Mouse (Mus musculus): ENCODE measurements at regions not wholly inside any gene's neighbourhood (a gene's known extent, or its start where the extent isn't known, plus 50 kb on each side); places are given as distances from the start of the nearest gene placed in this dataset.

DNA sequence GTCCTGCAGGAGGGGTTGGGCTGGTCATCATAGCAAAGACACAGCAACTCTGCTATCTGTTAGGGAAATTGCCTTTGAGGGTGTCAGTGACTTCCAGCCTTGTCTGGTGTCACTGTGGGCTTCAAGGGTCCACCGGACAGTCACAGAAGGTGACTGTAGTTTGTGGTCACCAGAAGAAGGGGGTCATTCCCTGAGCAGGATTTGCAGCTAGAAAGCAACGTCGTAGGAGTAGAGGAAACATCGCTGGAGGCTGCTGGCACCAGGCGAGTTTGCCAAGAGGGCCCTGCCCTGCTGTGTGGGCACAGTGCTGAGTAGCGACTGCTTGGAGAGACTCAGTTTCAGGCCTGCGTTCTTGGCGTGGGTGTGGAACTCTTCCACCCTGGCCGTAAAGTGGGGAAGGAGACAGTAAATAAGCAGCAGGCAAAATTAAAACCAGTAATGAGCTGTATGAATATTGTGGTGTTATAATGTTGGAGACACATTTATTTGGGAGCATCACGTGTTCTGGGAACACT lies 389.8 kb upstream of the Tshz3 start:
- no peaks in the 10 kb centered on the region for H3K27me3 ChIP-seq (ENCODE audit: low read depth, poor library complexity, severe bottlenecking)
- H3K36me3 ChIP-seq, result no peaks in the 10 kb centered on the region
- H3K27ac ChIP-seq (replicated peaks), result no peak overlapping the region
- DNase-seq (ENCODE audit: low spot score), result no peak
- no peaks in the 10 kb centered on the region for H3K9me3 ChIP-seq (replicated peaks)
- 93% methylated on average over 10 of the region's 10 CpGs for WGBS
- H3K4me1 ChIP-seq, result no peaks in the 10 kb centered on the region
- H3K4me3 ChIP-seq, result no peak overlapping the region

DNA sequence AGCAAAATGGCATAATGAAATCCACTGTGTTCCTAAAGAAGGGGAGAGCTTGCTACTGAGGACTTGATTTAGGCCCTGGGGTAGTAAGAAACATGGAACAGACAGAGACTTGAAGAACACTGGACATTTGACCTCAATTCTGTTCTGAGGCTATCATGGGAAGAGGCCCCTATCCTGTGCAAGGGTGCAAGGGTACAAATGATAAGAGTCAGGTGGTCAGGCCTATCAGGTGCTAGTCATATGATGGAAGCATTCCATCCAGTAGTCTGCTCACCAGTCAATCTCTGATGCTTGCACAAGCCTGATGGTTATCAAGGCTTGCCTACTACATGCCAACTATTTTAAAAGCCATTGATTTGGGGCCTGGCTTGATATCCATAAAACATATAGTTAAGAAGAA lies 420.6 kb upstream of the Tshz3 start:
- Histone ChIP-seq H3K4me3 (no peak overlapping the region), H3K9me3 (replicated peaks) (no peaks in the 10 kb centered on the region), H3K36me3 (no peaks in the 10 kb centered on the region), H3K27me3 (ENCODE audit: low read depth, poor library complexity, severe bottlenecking) (no peaks in the 10 kb centered on the region), H3K27ac (replicated peaks) (no peak overlapping the region), H3K4me1 (no peaks in the 10 kb centered on the region)
- no peak for DNase-seq (ENCODE audit: low spot score)

DNA sequence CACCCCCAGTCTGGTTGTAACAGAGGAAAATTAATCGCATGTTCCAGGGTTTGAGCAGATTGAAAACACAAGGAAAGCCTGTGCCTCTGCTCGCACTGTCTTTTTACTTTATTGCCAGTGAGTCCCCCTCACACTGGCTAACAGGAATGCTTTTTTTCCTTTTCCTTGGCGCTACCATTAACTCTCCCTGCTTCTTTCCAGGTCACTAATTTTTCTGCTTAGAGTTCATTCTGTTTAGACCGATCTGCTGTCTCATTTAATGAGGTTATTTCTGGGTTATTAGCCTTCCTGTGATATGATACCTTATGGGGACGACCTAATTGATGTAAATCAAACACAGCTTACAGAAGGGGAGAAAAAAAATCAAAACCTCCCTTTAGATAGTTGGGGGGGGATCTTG lies 429.0 kb upstream of the Tshz3 start:
- no peak for DNase-seq (ENCODE audit: low spot score)

DNA sequence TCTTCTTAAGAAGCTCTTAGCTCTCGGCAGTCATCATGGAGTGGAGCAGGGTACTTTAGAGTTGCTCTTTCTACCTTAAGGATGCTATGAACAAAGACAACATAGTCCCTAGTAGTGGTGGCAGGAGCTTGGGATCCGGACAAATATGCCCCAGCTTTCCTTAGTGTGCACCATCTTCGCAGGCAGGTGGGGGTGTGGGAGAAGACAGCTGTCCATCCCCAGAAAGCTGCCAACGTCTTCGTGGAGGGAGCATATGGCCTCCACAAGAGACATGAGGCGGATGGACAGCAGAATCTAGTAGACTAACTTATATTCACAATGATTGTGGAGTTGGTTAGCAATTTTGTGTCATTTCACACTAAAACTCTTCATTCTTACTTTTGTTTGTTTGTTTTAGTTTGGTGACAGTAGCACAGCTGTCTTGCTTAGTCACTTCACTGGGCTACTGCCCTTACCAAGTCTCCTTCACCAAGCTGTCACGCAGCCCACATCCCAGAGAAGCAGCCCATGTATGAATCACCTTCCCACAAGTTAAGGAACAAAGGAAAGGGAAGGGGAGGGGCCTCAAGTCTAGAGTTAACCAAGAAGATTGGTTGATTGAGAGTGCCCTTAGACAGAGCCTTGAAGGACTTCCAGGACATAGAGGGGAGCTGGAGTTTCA lies 432.6 kb upstream of the Tshz3 start:
- Histone ChIP-seq H3K27me3 (ENCODE audit: low read depth, poor library complexity, severe bottlenecking) (no peaks in the 10 kb centered on the region), H3K36me3 (no peaks in the 10 kb centered on the region), H3K4me3 (no peak overlapping the region), H3K9me3 (replicated peaks) (no peaks in the 10 kb centered on the region), H3K27ac (replicated peaks) (no peak overlapping the region), H3K4me1 (no peaks in the 10 kb centered on the region)
- WGBS, result 92% methylated on average over 7 of the region's 7 CpGs
- no peak for DNase-seq (ENCODE audit: low spot score)

More for the DNA sequence above, 429.0 kb upstream of the Tshz3 start:
- Histone ChIP-seq H3K4me1 (no peaks in the 10 kb centered on the region), H3K27me3 (ENCODE audit: low read depth, poor library complexity, severe bottlenecking) (no peaks in the 10 kb centered on the region), H3K36me3 (no peaks in the 10 kb centered on the region), H3K9me3 (replicated peaks) (no peaks in the 10 kb centered on the region), H3K4me3 (no peak overlapping the region), H3K27ac (replicated peaks) (no peak overlapping the region)
- 61% methylated on average over 5 of the region's 5 CpGs for WGBS

DNA sequence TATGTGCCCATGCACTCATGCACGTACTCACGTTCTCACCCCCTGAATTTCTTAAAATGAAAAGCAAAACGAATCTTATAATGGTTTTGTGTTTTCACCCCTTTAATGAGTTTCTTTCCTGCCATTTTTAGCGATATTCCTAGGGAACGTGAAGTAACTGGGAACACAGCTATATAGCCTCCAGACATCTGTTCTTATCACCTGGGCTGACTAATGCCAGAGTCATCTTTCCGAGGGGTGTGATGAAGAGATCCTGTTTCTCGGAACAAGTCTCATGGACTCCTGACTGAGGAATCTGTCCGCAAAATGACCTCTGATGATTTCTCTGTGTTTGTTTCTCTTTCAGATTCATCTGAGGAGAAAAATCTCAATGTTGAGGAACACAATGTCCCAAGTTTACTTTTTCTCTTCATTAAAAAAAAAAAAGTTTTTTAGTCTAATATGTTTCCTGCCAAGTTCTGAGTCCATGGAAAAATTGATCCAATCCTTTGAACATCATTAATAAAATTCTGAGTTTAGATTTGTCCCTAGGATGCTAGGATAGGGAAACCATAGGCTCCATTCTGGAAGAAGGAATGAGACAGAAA lies 435.7 kb upstream of the Tshz3 start:
- no peaks in the 10 kb centered on the region for H3K27me3 ChIP-seq (ENCODE audit: low read depth, poor library complexity, severe bottlenecking)
- H3K4me3 ChIP-seq, result no peak overlapping the region
- H3K4me1 ChIP-seq, result no peaks in the 10 kb centered on the region
- no peak overlapping the region for H3K27ac ChIP-seq (replicated peaks)
- H3K9me3 ChIP-seq (replicated peaks), result no peaks in the 10 kb centered on the region
- no peaks in the 10 kb centered on the region for H3K36me3 ChIP-seq
- no peak for DNase-seq (ENCODE audit: low spot score)
- WGBS, result 88% methylated on average over 8 of the region's 8 CpGs

DNA sequence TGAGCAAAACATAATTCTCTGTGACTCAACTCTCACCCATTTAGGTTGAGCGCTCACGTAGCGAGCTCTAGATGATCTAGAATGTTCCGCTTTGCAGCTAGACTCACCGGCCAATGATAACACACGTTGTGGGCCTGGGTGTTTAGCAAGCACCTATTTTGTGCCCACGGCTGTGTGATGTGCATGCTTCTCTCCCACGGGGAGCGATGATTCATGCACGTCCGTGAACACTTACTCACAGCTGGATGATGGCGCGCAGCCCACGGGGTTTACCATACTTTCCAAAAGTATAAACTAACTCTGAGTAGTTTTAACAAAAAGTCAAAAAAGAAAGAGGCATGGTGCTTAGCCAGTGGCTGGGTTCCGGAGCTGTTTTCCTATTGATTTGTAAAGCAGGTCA lies 440.8 kb upstream of the Tshz3 start:
- no peaks in the 10 kb centered on the region for H3K4me1 ChIP-seq
- no peaks in the 10 kb centered on the region for H3K36me3 ChIP-seq
- H3K4me3 ChIP-seq, result no peak overlapping the region
- H3K27ac ChIP-seq (replicated peaks), result no peak overlapping the region
- H3K27me3 ChIP-seq (ENCODE audit: low read depth, poor library complexity, severe bottlenecking), result no peaks in the 10 kb centered on the region
- H3K9me3 ChIP-seq (replicated peaks), result no peaks in the 10 kb centered on the region
- 96% methylated on average over 15 of the region's 15 CpGs for WGBS
- DNase-seq (ENCODE audit: low spot score), result no peak

DNA sequence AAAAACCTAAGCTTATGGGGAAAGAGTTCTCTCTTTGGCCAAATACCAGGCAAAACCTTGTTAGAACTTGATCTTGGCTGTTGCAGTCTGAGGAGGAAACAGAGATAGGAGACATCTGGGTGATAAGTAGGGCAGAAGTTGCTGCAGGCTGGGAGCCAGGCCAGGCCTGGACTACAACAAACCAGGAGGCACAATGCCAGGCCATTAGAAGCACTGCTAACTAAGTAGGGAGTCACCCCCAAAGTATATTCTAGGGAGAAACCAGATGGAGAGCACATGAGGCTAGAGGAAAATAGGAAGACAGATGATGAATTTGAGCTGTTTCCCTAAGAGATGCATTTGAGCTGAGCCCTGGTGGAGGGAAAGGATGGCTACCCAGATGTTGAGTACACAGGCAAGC lies 444.6 kb upstream of the Zfp507 start:
- Histone ChIP-seq H3K27ac (replicated peaks) (no peak overlapping the region), H3K36me3 (no peaks in the 10 kb centered on the region), H3K4me3 (no peak overlapping the region), H3K27me3 (ENCODE audit: low read depth, poor library complexity, severe bottlenecking) (no peaks in the 10 kb centered on the region), H3K4me1 (no peaks in the 10 kb centered on the region), H3K9me3 (replicated peaks) (no peaks in the 10 kb centered on the region)
- DNase-seq (ENCODE audit: low spot score), result no peak

DNA sequence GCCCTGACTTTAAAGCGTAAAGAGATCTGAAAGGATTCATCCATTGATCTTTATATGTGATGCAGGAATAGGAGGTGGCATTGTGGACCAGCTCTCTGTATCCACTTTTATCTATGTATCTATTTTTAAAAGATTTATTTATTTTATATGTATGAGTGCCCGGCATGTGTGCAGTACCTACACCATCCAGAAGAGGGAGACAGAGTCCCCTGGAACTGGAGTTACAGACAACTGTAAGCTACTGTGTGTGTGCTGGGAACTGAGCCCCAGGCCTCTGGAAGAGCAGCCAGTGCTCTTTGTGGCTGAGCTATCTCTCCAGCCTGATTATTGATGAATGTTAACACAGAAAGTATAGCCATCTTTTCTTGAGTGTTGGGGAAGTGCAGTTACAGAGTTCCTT lies 433.9 kb upstream of the Zfp507 start:
- DNase-seq (ENCODE audit: low spot score), result no peak
- no peak overlapping the region for H3K4me3 ChIP-seq
- H3K36me3 ChIP-seq, result no peaks in the 10 kb centered on the region
- no peak overlapping the region for H3K27ac ChIP-seq (replicated peaks)
- H3K4me1 ChIP-seq, result no peaks in the 10 kb centered on the region
- 0 out of 2 replicates have a peak, but pooled peaks cover 3% of the 10 kb centered on the region for H3K9me3 ChIP-seq (replicated peaks)
- WGBS, result 97% methylated on average over 2 of the region's 2 CpGs
- H3K27me3 ChIP-seq (ENCODE audit: low read depth, poor library complexity, severe bottlenecking), result no peaks in the 10 kb centered on the region

DNA sequence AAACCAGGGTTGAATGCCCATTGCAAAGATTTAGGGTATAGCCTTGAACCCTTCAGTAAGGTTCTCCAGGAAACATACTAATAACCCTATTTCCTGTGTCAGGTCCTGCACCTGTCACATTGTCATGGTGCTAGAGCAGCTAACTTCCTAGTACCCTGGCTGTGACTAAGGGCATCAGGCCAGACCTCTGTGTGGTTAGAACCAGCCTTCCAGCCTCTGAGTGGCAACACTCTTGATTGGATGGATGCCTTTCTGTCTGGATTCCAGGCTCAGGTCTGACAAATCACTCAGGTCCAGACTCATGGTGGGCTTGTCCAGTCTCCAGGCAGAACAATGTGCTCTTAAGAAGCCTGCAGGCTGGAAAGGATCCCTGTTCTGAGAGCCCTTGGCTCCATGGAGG lies 426.2 kb upstream of the Zfp507 start:
- no peak overlapping the region for H3K4me3 ChIP-seq
- no peak overlapping the region for H3K27ac ChIP-seq (replicated peaks)
- no peaks in the 10 kb centered on the region for H3K36me3 ChIP-seq
- no peaks in the 10 kb centered on the region for H3K4me1 ChIP-seq
- H3K9me3 ChIP-seq (replicated peaks), result no peaks in the 10 kb centered on the region
- DNase-seq (ENCODE audit: low spot score), result no peak
- no peaks in the 10 kb centered on the region for H3K27me3 ChIP-seq (ENCODE audit: low read depth, poor library complexity, severe bottlenecking)

DNA sequence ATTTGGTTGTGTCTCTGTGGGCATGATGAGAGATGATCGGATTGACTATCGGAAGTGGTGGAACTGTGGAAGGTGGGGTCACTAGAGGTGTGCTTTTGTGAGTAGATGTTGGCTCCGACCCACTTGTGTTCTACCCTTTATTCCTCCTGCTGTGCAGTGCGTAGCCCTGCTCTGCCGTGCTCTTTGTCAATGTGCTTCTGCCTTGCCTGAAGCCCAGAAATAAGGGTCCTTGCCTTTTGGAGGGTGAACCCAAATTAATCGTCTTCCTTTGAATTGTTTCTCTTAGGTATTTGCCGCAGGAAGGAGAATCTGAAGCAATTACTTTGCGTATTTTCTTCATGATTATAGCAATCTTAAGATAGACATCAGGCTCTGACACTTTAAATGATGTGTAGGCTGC lies 421.6 kb upstream of the Zfp507 start:
- WGBS, result 92% methylated on average over 8 of the region's 8 CpGs
- no peak overlapping the region for H3K27ac ChIP-seq (replicated peaks)

DNA sequence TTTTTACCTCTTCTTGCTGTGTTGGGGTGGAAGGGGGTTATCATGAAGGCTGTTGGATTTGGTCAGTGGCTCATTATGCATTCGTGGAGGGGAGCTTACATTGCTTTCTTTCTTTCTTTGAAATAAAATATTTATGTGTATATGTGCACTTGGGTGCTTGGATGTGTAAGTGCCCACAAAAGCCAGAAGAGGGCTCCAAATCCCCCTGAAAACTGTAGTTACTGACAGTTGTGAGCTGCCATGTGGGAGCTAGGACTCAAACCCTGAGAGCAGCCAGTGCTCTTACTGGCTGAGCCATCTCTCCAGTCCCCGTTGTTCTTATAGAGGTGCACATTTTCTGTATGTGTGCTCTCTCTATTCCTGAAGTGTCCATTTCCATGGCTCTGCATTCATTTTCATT lies 415.6 kb upstream of the Zfp507 start:
- no peaks in the 10 kb centered on the region for H3K9me3 ChIP-seq (replicated peaks)
- H3K27ac ChIP-seq (replicated peaks), result no peak overlapping the region
- H3K36me3 ChIP-seq, result no peaks in the 10 kb centered on the region
- WGBS, result 48% methylated on average over 2 of the region's 2 CpGs
- no peak overlapping the region for H3K4me3 ChIP-seq
- no peaks in the 10 kb centered on the region for H3K4me1 ChIP-seq
- no peaks in the 10 kb centered on the region for H3K27me3 ChIP-seq (ENCODE audit: low read depth, poor library complexity, severe bottlenecking)
- DNase-seq (ENCODE audit: low spot score), result no peak

More for the DNA sequence above, 421.6 kb upstream of the Zfp507 start:
- Histone ChIP-seq H3K4me3 (no peak overlapping the region), H3K9me3 (replicated peaks) (no peaks in the 10 kb centered on the region), H3K27me3 (ENCODE audit: low read depth, poor library complexity, severe bottlenecking) (no peaks in the 10 kb centered on the region), H3K36me3 (no peaks in the 10 kb centered on the region), H3K4me1 (no peaks in the 10 kb centered on the region)
- no peak for DNase-seq (ENCODE audit: low spot score)

DNA sequence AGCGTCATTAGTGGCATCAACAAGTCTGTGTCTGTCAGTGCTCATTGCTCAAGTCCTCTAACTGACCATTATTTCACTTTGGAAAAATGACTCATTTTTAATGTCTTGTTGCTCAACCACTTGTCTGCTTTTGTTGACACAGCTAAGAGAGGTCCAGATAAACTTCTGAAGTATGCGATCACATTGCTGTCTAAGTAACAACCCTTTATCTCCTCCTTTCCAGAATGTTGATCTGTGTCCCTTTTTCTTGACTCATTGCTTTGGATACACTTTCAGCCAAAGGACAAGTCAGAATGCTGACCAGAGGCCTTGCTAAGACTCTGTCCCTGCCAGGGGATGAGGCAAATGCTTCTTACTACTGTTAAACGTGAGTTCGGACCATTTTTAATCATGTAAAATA lies 407.2 kb upstream of the Zfp507 start:
- Histone ChIP-seq H3K9me3 (replicated peaks) (no peaks in the 10 kb centered on the region), H3K4me3 (no peak overlapping the region), H3K36me3 (no peaks in the 10 kb centered on the region), H3K27me3 (ENCODE audit: low read depth, poor library complexity, severe bottlenecking) (no peaks in the 10 kb centered on the region), H3K4me1 (no peaks in the 10 kb centered on the region), H3K27ac (replicated peaks) (no peak overlapping the region)
- 92% methylated on average over 4 of the region's 4 CpGs for WGBS
- no peak for DNase-seq (ENCODE audit: low spot score)

DNA sequence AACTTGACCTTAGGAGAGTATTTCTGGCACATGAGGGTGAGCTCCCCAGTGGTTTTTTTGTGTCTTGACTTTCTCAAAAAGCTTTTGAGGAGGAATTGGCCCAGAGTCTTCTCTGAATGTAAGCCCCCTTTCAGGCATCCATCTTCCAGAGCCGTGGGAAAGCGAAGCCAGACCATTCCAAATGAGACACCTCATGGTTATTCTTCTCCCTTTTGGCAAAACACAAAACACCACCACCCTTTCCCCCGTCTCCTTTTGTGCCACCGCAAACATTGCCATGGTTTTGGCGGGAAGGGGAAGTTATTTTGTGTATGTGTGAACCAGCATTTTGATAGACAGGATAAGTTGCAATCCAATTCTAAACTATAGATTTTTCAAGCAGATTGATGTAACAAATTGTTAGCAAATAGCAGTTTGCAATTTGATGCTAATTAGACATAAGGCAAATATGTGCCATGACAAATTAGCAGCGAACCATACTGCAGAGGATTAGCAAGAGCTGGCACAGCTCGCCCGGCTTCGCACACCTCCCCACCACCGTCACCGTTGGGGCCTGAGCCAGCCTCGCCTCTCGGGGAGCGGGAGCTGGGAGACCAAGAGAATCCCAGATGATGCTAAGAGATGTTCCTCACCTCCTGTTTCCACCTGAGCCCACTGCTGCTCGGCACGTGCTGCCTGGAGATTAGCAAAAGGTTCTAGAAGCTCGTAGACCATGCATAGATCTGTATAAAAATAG lies 404.9 kb upstream of the Zfp507 start:
- Histone ChIP-seq H3K27ac (replicated peaks) (no peak overlapping the region), H3K4me1 (no peaks in the 10 kb centered on the region), H3K27me3 (ENCODE audit: low read depth, poor library complexity, severe bottlenecking) (no peaks in the 10 kb centered on the region), H3K9me3 (replicated peaks) (no peaks in the 10 kb centered on the region), H3K4me3 (no peak overlapping the region), H3K36me3 (no peaks in the 10 kb centered on the region)
- 91% methylated on average over 17 of the region's 17 CpGs for WGBS
- no peak for DNase-seq (ENCODE audit: low spot score)
